Mouse (Mus musculus): Measurements from ENCODE around the gene Acvr1b.

The Acvr1b gene

GRCm38 (mm10) chr15:101146100-101146965 lies 27.5 kb upstream of the Acvr1b start:
- DNase-seq (ENCODE audit: low spot score in 2 of 2), result no peak

- peak in 1 of 2 experiments; percentile 31 for DNase-seq (ENCODE audit: low spot score in 2 of 2)
Observed at GRCm38 (mm10) chr15:101147115-101147909, 26.6 kb upstream of the Acvr1b start.

- no peak for DNase-seq (ENCODE audit: low spot score in 2 of 2)
Observed at GRCm38 (mm10) chr15:101147910-101148273, 26.0 kb upstream of the Acvr1b start.

DNA sequence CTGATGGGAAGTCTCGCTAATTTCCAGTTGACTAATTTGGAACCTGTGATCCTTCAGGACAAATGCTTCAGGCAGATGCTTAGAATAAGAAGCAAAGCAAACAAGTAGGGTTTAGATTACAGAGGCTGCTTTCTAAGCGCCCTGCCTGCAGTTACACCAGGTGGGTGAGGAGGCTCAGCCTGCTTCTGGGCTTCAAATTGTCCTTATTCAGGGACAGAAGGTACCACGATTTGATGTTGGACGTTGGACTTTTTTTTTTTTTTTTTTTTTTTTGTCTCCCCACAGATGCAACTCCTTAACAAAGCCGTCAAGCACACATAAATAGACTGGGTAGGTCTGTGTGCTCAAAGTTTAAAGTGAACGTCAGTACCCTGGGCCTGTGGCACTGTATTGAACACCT lies 25.3 kb upstream of the Acvr1b start:
- no peak for DNase-seq (ENCODE audit: low spot score in 2 of 2)

DNA sequence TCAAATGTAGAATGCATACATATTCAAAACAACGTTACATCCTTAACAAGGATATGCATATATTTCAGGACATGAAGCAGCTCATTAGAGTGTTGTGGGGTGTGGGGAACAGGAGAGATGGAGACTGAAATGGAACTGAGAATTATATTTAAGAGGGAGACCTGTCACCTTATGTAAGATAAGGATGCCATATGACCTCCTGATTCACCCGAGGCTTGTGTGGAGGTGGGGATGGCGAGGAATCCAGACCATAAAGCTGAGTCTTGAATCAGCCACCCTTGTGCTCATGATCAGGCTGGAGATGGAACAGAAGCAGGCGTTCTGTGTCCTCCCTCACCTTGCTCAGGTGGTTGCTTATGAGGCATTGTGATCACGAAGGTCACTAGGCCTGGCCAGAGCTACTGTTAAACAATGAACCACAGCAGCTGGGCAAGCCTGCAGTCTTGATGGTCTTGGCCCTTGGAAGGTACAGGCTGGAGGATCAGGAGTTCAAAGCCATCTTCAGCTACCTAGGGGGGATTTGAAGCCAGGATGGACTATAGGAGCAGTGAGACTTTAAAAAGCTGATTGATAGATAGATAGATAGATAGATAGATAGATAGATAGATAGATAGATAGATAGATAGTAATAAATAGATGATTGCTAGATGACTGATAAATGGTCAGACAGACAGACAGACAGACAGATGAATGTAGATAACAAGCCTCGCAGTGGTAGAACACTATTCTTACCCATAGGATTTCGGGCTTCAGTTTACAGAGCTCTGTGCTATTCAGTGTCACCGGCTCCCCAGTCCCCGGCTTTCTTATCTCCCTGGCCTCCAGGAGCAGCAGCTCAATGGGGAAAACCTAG lies 22.2 kb upstream of the Acvr1b start:
- no peak for DNase-seq (ENCODE audit: low spot score in 2 of 2)

DNA sequence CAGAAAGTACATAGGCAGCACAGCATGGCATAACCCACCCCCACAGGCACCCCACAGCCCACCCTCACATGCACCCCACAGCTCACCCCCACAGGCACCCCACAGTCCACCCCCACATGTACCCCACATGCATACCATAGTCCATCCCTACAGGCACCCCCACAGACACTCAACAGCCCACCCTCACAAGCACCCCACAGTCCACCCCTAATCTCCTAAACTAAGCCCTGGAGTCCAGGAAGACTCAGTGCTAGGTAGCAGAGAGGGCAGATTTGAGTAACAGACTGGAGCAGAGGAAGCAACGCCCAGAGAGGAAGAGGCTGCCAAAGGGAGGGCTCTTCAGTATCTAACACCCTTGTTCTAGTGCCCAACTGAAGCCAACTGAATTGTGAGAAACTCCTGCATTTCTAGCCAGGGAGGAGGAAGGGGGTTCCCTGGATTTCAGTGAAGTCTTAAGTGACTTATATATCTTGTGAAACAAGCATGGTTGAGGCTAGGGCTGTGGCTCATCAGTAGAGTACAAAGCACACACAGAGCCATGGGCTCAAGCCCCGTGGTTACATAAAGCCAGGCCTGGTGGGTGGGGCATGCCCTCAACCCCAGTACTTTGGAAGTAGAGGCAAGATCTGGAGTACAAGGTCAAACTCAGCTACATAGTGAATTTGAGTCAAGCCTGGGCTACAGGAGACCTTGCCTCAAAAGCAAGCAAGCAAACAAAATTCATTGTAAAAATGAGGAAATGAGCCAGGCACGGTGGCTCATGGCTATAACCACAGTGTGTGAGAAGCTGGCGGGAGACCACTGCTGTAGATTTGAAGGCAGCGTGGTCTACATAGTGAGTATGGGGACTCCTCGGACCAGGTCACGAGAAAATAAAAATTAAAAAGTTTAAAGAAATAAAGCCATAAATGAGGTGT lies 18.9 kb upstream of the Acvr1b start:
- DNase-seq (ENCODE audit: low spot score in 2 of 2), result no peak

DNA sequence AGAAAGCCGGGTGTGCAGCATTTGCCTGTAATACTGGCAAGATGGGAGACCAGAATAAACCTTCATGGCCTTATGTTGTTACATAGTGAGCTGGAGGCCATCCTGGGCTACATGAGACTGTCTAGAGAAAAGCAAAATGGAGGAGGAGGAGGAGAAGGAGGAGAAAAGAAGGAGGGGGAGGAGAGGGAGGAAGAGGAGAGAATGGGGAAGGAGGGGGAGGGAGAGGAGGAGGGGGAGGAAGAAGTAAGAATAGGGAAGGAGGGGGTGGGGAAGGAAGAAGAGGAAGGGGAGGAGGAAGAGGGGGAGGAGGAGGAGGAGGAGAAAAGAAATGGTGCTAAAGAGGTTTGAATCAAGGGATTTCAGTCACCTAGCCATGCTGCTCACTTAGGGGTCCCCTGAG lies 13.7 kb upstream of the Acvr1b start:
- DNase-seq (ENCODE audit: low spot score in 2 of 2), result no peak

DNA sequence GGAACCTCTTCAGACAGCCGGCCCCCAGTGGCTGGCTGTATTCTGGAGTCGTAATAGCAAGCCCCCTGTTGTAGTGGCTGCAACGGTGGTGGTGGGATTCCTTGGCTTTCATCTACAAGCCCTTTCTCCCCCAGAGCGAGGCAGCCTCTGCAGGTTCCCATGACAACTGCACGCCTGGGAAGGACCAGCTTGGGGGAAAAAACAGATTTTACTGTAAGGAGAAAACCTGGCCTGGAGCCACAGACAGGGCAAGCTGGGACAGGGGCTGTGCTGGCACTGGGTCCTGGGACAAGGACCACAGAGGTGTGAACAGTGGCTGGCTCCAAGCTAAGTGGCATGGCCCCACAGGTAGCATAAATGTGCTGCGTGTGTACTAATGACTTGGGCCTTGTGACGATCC lies 13.3 kb upstream of the Acvr1b start:
- DNase-seq (ENCODE audit: low spot score in 2 of 2), result no peak

DNA sequence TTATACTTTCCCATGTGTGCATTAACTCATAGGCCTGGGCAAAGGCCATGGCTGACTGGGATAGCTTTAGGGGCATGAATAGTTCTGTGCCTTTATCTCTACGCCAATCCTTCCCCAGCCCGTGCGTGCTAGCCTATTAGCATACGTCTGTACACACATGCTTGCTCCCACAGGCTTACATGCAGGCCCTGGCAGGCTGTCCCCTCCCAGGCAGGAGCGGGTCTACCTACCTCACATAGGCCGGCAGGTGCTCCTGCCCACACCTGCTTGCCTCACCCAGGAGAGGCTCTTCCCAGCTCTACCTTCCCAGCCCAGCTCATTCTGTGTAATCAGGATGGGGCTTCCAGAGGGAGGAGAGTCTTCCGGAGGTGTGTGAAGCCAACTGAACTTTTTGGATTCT lies 12.3 kb upstream of the Acvr1b start:
- no peak for DNase-seq (ENCODE audit: low spot score in 2 of 2)

- DNase-seq (ENCODE audit: low spot score in 2 of 2), result no peak
Observed at GRCm38 (mm10) chr15:101163056-101163458, 10.8 kb upstream of the Acvr1b start.

- DNase-seq (ENCODE audit: low spot score in 2 of 2), result no peak
Observed at GRCm38 (mm10) chr15:101163854-101164253, 10.0 kb upstream of the Acvr1b start.

DNA sequence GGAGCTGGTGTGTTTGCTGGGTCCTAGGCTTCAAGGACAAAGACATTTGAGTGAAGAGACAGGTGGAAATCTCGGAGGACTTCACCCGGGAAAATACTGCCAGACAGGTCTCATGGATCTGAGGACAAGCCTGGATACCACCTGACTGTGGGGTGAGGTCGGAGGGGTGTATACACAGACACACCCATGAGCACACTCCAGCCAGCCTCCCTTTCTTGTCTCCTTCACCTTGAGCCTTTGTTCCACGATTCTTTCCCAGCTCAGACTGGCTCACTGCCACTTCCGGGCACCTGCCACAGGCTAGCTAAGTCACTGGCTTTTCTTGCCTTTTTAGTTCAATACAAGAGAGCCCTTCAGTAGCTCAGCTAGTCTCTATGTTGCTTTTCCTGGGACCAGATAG lies 9.6 kb upstream of the Acvr1b start:
- DNase-seq (ENCODE audit: low spot score in 2 of 2), result no peak

GRCm38 (mm10) chr15:101165658-101166437 lies 8.0 kb upstream of the Acvr1b start:
- DNase-seq (ENCODE audit: low spot score in 2 of 2), result no peak

DNA sequence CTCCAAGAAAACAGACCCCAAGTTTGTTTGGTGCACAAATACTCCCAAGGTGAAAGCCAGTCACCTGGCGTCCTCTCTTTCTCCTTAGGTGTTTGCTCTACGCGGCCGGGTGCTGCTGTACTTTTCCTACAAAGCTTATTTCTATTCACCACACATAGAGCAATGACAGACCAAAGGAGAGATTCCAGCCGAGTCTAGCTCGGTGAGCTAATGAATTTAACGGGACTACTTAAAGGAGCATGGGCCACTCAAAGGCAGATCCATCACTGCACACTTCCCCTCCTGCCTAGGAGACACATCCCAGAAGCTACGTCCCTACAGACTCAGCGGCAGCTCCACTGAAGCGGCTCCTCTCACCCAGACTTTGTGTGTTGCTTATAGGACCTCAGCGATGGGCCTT lies 6.3 kb upstream of the Acvr1b start:
- no peak for DNase-seq (ENCODE audit: low spot score in 2 of 2)

DNA sequence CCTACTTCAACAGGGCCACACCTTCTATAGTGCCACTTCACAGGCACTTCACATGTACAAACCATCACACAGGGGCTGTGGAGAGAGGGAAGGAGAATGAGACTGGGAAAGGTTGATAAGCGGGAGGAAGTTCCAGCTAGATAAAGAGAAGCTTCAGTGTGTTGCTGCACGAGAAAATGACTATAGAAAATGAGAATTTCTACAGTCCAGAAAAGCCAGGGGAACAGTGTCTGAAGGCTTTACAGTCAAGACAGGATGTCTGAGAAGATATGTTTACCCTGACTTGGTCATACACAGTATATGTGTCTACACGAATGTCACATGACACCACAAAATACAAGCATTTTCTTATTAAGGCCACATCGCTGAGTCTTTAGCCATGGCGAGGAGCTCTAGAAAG lies 4.0 kb upstream of the Acvr1b start:
- DNase-seq (ENCODE audit: low spot score in 2 of 2), result no peak

- no peak for DNase-seq (ENCODE audit: low spot score in 2 of 2)
Observed at GRCm38 (mm10) chr15:101170413-101170980, 3.4 kb upstream of the Acvr1b start.

DNA sequence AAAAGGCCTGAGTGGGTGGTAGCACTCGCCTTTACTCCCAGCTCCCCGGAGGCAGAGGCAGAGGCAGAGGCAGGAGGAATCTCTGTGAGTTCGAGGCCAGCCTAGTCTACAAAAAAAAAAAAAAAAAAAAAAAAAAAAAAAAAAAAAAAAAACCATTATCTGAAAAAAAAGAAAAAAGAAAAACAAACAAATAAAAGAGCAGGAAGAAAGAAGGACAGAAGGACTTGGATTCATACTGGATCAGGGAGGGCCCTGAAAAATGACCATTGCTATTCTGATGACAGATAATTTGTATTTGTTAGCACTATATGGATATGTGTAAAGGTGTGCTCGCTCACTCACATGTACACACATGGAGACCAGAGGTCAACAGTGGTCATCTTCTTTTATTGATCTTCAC lies 2.6 kb upstream of the Acvr1b start:
- no peak for DNase-seq (ENCODE audit: low spot score in 2 of 2)

GRCm38 (mm10) chr15:101172016-101172415 lies 1.9 kb upstream of the Acvr1b start:
- no peak for DNase-seq (ENCODE audit: low spot score in 2 of 2)

DNA sequence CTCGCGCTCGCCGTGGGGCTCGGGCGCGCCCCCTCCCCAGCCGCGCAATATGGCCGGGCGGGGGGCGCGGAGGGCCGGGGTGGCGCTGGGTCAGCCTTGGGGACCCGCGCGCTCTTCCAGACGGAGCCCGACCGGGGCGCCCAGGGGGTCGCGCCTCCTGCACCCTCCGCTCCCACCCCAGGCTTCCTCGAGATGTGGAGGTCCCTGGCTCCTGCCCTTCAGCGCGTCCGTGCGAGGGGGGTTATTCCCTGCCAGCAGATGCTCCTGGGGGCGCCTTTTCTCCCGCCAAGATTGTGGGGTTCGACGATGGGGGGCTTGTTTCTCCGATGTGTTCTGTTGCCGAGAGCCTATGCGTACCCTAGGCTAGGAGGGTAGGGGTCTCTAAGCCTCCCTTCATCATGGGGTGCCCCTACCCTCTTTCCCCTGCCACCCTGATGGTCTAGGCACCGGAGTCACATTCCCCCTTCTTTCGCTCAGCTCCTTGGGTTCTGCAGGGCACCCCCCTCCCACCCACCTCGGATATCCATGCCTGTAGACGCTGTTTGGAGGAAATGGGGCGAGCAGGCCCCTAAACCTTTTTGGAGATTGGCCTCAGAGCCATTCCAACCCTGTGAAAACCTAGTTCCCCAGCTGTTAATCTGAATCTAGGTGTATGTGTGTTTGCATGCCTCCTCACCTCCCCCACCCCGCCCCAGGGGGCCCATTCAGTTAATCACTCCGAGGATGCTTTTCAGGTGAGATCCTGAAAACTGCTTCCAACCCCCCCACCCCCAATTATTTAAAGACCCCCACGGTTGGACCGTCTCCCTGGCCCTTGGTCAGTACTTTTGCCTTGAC lies 645 bp downstream of the Acvr1b start:
- no peak for DNase-seq (ENCODE audit: low spot score in 2 of 2)
